Comparison of ENCODE assay signal across 11 mouse cellular contexts in the genomic region with DNA sequence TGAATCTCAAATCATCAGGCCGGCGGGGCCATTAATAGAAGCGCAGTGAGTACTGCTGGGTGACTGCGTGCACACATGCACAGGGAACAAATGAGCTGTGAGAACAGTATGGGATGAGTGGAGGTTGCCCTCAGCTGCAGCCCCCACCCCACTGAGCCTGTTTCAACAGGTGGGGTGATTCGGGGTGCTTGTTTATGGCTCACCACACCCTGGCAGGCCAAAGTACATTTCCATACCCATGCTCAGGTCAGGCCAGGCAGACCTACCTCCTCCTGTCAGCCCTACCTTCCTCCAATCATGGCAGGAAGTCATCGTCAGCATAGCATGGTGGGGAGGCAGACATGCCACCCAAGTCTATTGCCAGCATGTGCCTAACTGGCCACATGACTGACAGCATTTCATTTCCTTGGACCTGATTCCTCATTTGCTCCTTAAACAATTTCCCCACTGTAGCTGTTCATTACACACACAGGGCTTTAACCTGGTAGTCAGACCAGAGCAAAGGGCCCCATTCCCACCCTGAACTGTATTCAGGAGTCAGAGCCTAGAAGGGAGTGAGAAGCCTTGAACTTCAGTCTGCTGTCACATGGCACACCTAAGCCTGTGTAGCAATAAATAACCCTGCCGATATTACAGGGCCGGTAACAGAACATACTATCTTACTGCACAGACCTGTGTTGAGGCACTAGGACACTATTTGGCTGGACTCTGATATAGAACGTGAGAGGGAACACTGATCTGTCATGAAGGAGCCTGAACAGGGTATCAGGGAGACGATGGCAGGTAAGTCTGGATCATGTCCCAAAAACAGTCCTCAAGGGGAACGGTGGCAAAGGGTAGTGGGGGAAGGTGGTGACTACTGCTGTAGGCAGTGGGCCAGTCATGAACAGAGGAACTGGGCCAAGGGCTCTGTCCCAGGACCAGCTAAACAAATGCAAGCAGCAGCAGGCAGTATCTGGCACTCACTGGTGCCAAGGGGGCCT. TPM values are rescaled to one million over a fixed set of nuclear protein-coding genes. Genes with fewer than 3 reads are reported as not detected.
DNase-seq lines count a peak whose midpoint lies in the region; ATAC-seq lines count a peak whose summit lies in the region.
"Had no signal": no experiment of that assay in that cellular context is flagged by ENCODE, and none has a peak within 500 bp of the region (broad histone marks: within the 10 kb centered on the region; RNA-seq: fewer than 3 reads in every experiment).

A gene (plus strand): TSS at position 675 of the 983 bp plus-strand sequence.

- 83% methylated on average over 11 of the region's 11 CpGs for WGBS in forebrain, embryonic 14.5 days
- WGBS in large intestine, adult 2 months, result 27% methylated on average over 11 of the region's 11 CpGs
- 81% methylated on average over 11 of the region's 11 CpGs for WGBS in kidney, embryonic 16.5 days

- intact Hi-C loops in heart, postnatal 25 days (cut with DNase I), result no loop called here

- H3K4me2 ChIP-seq in forebrain, embryonic 14.5 days (ENCODE audit: low read length), result no peak within 1 kb of the TSS
- H3K4me2 ChIP-seq in kidney, embryonic 16.5 days (replicated peaks; ENCODE audit: low read depth, low read length), result no peak within 1 kb of the TSS

- H3K4me3 ChIP-seq in forebrain, embryonic 14.5 days (ENCODE audit: low read depth, low read length), result no peak within 1 kb of the TSS
- H3K4me3 ChIP-seq in kidney, embryonic 16.5 days (ENCODE audit: low read length), result no peak within 1 kb of the TSS

- DNase-seq in heart, adult 11 months, result peak; percentile 94
- no peak for DNase-seq in heart, postnatal 25 days (ENCODE audit: low spot score)
- peak; percentile 86 for DNase-seq in adipocyte (ENCODE audit: low spot score)
- DNase-seq in forebrain, embryonic 14.5 days (ENCODE audit: low spot score), result peak; percentile 54
- DNase-seq in large intestine, adult 2 months (ENCODE audit: low read depth, low spot score), result peak; percentile 51
- DNase-seq in gastrocnemius, postnatal 4 days (ENCODE audit: low spot score in 2 of 2), result no peak
- no peak for DNase-seq in neural tube, embryonic 10.5 days (ENCODE audit: extremely low spot score, low spot score)
- DNase-seq: thymus, postnatal 25 days had no signal

- no peaks in the 10 kb centered on the region for H3K27me3 ChIP-seq in forebrain, embryonic 14.5 days (replicated peaks; ENCODE audit: control insufficient read depth, insufficient read depth, low read length)
- no peaks in the 10 kb centered on the region for H3K27me3 ChIP-seq in kidney, embryonic 16.5 days (ENCODE audit: insufficient read depth, low read length)

- H3K9me3 ChIP-seq in forebrain, embryonic 14.5 days (replicated peaks; ENCODE audit: control insufficient read depth, low read length), result no peaks in the 10 kb centered on the region
- H3K9me3 ChIP-seq in kidney, embryonic 16.5 days (ENCODE audit: low read length), result no peaks in the 10 kb centered on the region

- H3K27ac ChIP-seq in forebrain, embryonic 14.5 days (ENCODE audit: low read depth, low read length), result no peak within 1 kb of the TSS
- no peak within 1 kb of the TSS for H3K27ac ChIP-seq in kidney, embryonic 16.5 days (ENCODE audit: low read length)

- H3K36me3 ChIP-seq in forebrain, embryonic 14.5 days (ENCODE audit: control insufficient read depth, insufficient read depth, low read length), result peaks cover 26% of the 10 kb centered on the region
- H3K36me3 ChIP-seq in kidney, embryonic 16.5 days (ENCODE audit: insufficient read depth, low read length), result peaks cover 26% of the 10 kb centered on the region

- H3K9ac ChIP-seq in forebrain, embryonic 14.5 days (ENCODE audit: low read length), result no peak within 1 kb of the TSS
- no peak within 1 kb of the TSS for H3K9ac ChIP-seq in kidney, embryonic 16.5 days (replicated peaks; ENCODE audit: low read length)

- 0 out of 2 replicates have a peak, but pooled peaks cover 7% of the 10 kb centered on the region for H3K4me1 ChIP-seq in forebrain, embryonic 14.5 days (ENCODE audit: control insufficient read depth, insufficient read depth, low read length)
- H3K4me1 ChIP-seq in kidney, embryonic 16.5 days (ENCODE audit: insufficient read depth, low read length), result peaks cover 5% of the 10 kb centered on the region; the same call in 1 of the 2 replicates

- peak; percentile 22; the same call in 1 of the 2 replicates for ATAC-seq in forebrain, embryonic 14.5 days
- no peak for ATAC-seq in kidney, embryonic 16.5 days (ENCODE audit: low FRiP score, low TSS enrichment)

RNA-seq across cellular contexts. Expression of the gene that starts here (rescaled TPM):
- total RNA-seq in heart, postnatal 25 days (2021), result not detected
- polyA plus RNA-seq in forebrain, embryonic 14.5 days (2014; fragmentation: Nextera tagmentation; extraction: Ambion mirVana), result not detected in 2 replicates
- 13.1 and 20.3 TPM in 2 replicates for polyA plus RNA-seq in large intestine, adult 2 months (2012; rRNA removed)
- not detected for total RNA-seq in gastrocnemius, postnatal 4 days (2021)
- polyA plus RNA-seq in kidney, embryonic 16.5 days (2015; fragmentation: Nextera tagmentation; extraction: Ambion mirVana), result not detected in 2 replicates
- total RNA-seq: left cerebral cortex, postnatal 36 days had no signal
- polyA plus RNA-seq: neural tube, embryonic 11.5 days had no signal

Comparison
In these comparisons a context has a peak if more than half of its experiments do, and no peak if none do; other contexts are left out.
1. RNA of the gene that starts here (polyA plus RNA-seq): 13.1 to 20.3 TPM in large intestine, adult 2 months; not detected in forebrain, embryonic 14.5 days and not detected in kidney, embryonic 16.5 days; every median in the first group is over 10 times any median in the second.
2. DNase-seq: peak in heart, adult 11 months (single experiment), adipocyte (single experiment) and large intestine, adult 2 months (single experiment); none in heart, postnatal 25 days (single experiment), gastrocnemius, postnatal 4 days (0 of 2) and neural tube, embryonic 10.5 days (single experiment).
3. Peak in DNase-seq and ATAC-seq in forebrain, embryonic 14.5 days; RNA of the gene not detected or under 1 TPM.